Mouse (Mus musculus): ENCODE measurements around the gene Ltv1.

The Ltv1 gene

GRCm38 (mm10) chr10:13170739-13171448 lies 22.1 kb downstream of the Ltv1 start:
- TF ChIP-seq GATA4 (IDR thresholded peaks at IDR 0.05; ENCODE audit: insufficient replicate concordance, low read length): no peak

DNA sequence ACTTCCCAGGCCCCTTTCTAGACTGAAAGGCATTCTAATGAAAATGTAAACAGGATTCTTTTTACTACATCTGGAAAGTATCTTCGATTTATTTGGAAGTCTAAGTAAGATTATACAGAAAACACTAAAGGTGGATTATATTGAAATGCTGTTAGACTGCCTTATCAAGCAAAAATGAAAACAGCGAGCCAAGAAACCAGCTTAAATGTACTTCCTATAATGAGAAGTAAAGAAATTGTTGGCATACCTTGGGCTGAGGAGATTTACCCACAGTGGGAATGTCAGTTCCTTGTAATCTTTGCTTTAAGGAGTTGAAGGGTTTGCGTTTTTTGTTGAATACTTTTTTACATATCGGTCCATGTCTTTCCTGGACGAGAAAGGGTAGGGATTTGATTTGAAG lies 24.5 kb downstream of the Ltv1 start:
- TF ChIP-seq GATA4 (IDR thresholded peaks at IDR 0.05; ENCODE audit: insufficient replicate concordance, low read length): no peak

DNA sequence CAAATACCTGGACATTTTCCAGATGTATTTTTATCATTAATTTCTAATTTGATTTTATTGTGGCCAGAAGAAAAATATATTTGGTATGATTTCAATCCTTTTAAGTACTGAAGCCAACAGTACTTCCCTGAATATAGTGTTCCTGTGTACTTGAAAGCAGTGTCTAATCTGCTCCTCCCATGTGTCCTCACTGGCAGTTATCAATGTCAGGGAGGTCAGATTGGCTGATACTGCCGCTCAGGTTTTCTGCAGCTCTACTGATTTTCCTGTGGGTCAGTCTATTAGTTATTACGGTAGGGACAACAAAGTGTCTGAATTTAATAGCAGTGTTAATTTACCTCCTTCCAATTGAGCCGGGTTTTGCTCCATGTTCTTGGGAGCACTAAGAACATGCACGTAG lies 30.9 kb downstream of the Ltv1 start:
- no peak for TF ChIP-seq GATA4 (IDR thresholded peaks at IDR 0.05; ENCODE audit: insufficient replicate concordance, low read length)

DNA sequence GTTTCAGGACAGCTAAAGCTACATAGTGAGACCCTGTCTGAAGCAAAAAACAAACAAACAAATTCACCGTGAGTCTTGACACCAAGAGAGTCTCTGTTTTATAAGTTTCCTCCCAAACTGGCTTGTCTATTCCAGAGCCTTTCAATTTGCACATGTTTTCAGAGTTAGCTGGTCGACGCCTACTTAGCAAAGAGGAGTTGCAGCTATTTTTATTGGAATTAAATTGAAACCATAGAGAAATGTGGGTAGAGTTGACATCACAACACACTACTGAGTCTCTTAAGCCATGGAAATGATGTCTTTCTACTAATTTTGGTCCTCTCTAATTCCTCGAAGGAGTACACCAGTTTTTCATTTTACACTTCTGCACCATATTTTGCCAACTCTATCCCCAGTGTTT lies 32.1 kb downstream of the Ltv1 start:
- TF ChIP-seq GATA4 (IDR thresholded peaks at IDR 0.05; ENCODE audit: insufficient replicate concordance, low read length): no peak

- TF ChIP-seq GATA4 (IDR thresholded peaks at IDR 0.05; ENCODE audit: insufficient replicate concordance, low read length): no peak
Measured at GRCm38 (mm10) chr10:13155377-13155776, 37.6 kb downstream of the Ltv1 start.

DNA sequence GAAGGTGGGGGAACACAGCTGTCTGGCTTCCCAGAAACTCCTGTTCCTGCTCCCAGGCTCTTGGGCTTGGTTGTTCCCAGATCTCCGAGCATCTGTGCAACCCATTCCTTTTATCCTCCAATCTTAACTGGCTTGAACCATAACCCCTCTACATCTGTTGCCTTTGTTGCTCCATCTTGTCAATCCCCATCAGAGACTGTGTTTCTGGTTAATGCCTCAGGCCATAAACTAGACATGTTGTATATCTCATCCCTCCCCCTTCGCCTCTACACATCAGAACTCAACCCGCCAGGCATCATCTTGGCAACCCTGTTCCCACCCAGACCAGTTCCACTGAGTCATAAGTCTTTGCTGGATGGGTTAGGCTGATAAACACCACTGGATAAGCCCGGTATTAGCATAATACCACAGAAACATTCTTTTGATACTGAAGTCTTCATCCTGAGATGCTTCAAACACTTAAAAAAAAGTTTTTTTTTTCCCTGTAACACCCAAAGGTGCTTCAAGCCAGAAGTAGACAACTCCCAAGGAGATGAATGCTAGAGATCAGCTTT lies 40.1 kb downstream of the Ltv1 start:
- TF ChIP-seq GATA4 (IDR thresholded peaks at IDR 0.05; ENCODE audit: insufficient replicate concordance, low read length): no peak

DNA sequence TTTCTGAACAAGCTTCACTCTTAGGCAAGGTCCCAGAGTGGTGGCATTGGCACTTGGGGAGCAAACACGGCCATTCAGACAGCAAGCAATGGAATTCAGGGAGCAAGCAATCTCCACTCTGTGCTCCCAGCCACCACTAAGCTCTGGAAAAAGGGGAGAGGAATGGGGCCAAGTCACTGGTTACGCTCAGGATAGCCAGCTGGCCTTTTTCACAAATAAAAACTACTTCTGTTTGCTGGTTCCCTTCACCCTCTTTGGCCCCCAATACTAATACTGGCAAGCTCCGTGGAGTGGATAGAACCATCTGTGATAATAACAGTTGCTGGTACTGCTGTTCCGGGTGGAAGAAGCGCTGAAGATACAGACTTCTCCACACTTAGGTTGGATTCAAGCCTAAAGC lies 41.6 kb downstream of the Ltv1 start:
- no peak for TF ChIP-seq GATA4 (IDR thresholded peaks at IDR 0.05; ENCODE audit: insufficient replicate concordance, low read length)

DNA sequence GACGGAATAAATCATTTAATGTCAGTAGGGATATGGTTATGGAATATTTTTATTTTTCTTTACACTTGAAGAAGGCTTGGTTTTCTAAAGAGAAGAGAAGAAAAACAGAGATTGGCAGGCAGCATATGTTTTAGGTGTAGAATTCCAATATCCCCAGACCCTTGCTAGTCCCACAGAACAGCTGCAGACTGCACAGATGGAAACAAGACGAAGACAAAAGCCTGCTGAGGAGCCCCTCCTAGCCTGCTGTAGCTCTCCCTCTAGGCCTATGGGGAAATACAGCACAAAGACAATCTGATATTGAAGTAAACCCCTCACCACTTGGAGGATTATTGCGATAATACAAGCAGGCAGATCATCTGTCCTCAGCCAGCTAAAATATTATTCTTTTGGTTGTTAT lies 42.5 kb downstream of the Ltv1 start:
- no peak for TF ChIP-seq GATA4 (IDR thresholded peaks at IDR 0.05; ENCODE audit: insufficient replicate concordance, low read length)

DNA sequence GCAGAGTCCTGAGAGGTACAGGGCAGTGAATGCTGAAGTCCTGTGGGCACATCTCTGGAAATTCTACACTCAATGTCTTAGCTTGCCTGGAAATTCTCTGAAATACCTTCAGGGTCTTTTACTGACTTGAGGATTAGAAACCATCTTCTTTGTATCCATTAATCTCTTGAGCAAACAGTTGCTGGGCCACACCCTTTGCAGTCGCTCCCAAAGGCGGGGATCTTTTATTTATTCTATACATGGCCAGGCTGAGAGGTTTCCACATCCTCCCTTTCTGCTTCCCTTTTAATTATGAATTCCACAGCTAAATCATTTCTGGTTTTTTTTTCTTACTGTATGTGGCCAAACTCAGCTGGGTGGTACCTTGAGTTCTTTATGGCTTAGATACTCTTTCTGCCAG lies 52.5 kb downstream of the Ltv1 start:
- no peak for TF ChIP-seq GATA4 (IDR thresholded peaks at IDR 0.05; ENCODE audit: insufficient replicate concordance, low read length)

GRCm38 (mm10) chr10:13137906-13138305 lies 55.1 kb downstream of the Ltv1 start:
- TF ChIP-seq GATA4 (IDR thresholded peaks at IDR 0.05; ENCODE audit: insufficient replicate concordance, low read length): no peak

GRCm38 (mm10) chr10:13135751-13136150 lies 57.2 kb downstream of the Ltv1 start:
- no peak for TF ChIP-seq GATA4 (IDR thresholded peaks at IDR 0.05; ENCODE audit: insufficient replicate concordance, low read length)

DNA sequence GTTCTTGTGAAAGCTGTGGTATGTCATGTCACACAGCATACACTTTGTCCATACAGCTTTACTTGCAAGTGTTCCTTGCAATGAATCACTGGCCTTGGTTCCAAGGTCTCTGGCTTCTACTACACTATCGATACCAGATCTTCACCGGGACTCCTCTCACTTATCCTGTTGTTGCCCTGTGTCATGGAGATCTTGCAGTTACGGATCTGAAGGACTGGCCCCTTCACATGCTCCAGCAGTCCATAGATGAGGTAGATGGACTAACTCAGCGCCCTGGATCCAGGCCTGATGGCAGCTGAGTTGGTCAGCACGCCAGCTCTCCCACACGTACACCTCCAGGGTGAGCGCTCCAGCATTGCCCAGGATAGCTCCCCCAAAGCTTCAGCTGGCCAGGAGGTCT lies 57.7 kb downstream of the Ltv1 start:
- TF ChIP-seq GATA4 (IDR thresholded peaks at IDR 0.05; ENCODE audit: insufficient replicate concordance, low read length): no peak

DNA sequence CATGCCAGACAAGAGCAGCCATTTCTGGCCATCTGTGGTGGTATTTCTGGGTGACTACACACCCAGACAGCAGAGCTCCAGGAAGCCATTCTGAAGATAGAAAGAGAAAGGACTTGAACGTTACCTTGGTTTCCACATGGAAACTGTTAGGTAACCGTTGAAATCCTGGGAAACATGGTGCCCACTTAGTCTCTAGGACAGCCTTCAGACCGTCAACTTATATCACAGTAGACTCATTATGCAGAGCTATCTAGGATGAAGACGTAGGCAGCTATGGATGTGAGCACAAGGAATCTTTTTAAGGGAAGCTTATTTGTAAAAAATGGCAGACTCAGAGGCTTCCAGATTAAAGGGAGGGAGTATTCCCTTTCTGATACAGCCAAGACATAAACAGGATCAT lies 59.1 kb downstream of the Ltv1 start:
- no peak for TF ChIP-seq GATA4 (IDR thresholded peaks at IDR 0.05; ENCODE audit: insufficient replicate concordance, low read length)
